Mouse (Mus musculus): Measurements from ENCODE around the gene Klhdc3. TPM values are rescaled to one million over a fixed set of nuclear protein-coding genes. Genes with fewer than 3 reads are reported as not detected.

Gene Klhdc3
- polyA plus RNA-seq, 1 experiment from 2014 or later, result 147 TPM

DNA sequence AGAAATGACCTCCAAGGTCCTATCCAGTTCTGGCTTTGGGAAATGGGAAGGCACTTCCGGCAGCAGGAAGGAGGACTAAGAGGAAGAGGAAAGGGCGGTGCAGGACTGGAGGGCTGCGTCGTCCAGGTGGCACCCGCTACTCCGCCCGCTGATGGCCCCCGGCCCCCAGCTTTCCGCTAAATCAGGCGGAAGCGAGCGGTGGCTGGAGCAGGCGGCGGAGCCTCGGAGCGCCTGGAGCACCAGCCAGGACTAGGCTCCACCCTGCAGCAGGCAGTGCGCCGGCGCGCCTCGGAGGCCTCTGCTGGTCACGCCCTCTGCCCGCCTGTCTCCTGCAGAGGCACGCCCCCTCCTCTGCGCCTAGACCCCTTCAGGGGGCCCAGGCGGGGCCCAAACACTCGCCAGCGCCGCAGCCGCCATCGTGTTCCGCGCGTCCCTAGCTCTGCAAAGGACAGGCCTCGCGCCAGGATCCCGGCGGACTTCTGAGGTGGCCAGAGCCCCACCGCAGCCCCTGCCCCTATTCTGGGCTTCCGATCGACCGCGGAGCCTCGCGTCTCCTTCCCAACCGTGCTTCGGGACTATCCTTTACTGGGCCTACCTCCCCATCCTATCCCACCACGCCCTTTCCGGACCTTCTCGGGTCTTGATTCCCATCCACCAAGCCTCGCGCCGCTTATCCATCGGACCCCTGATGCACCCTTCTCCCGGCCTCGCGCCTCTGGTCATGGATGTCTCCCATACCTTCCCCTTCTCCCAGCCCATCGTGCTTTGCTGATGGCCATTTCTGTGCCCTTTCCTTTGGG lies 30.3 kb downstream of the Klhdc3 start, which contains the start of gene Cul7:
Cul7 (plus strand) TSS at position 106 of the 800 bp plus-strand sequence.
- Histone ChIP-seq H3K27me3 (replicated peaks; ENCODE audit: control insufficient read depth, insufficient read depth, low read length) (no peaks in the 10 kb centered on the region), H3K4me3 (ENCODE audit: low read depth, low read length) (peak within 1 kb of the TSS; percentile 66), H3K36me3 (ENCODE audit: control insufficient read depth, insufficient read depth, low read length) (peaks cover 34% of the 10 kb centered on the region), H3K9me3 (replicated peaks; ENCODE audit: control insufficient read depth, low read length) (no peaks in the 10 kb centered on the region), H3K9ac (ENCODE audit: low read length) (peak within 1 kb of the TSS; percentile 93), H3K4me2 (ENCODE audit: low read length) (peak within 1 kb of the TSS; percentile 82), H3K4me1 (ENCODE audit: control insufficient read depth, insufficient read depth, low read length) (peaks cover 26% of the 10 kb centered on the region), H3K27ac (ENCODE audit: low read depth, low read length) (peak within 1 kb of the TSS; percentile 92)
- ATAC-seq, result peak; percentile 94
- WGBS, result under 1% methylated on average over 51 of the region's 58 CpGs
- DNase-seq (ENCODE audit: low spot score), result peak; percentile 98

DNA sequence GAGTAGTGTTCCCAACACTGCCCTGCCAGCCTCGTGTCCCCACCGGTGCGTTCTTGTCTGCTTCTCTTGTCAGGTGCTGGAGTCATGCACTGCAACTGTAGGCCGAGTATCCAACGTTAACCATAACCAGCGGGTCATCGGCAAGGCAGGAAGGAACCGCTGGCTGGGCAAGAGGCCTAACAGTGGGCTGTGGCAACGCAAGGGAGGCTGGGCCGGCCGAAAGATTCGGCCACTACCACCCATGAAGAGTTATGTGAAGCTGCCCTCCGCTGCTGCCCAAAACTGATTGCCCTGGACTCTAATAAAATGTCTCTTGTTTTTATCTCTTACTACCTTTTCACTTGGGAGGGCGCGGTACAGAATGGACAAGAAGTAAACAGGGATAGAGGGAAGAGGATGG lies 30.9 kb downstream of the Klhdc3 start:
- Histone ChIP-seq H3K4me2 (ENCODE audit: low read length) (peak overlapping the region; percentile 82), H3K4me3 (ENCODE audit: low read depth, low read length) (peak overlapping the region; percentile 66), H3K27me3 (replicated peaks; ENCODE audit: control insufficient read depth, insufficient read depth, low read length) (no peaks in the 10 kb centered on the region), H3K9ac (ENCODE audit: low read length) (peak overlapping the region; percentile 93), H3K36me3 (ENCODE audit: control insufficient read depth, insufficient read depth, low read length) (peaks cover 33% of the 10 kb centered on the region), H3K9me3 (replicated peaks; ENCODE audit: control insufficient read depth, low read length) (no peaks in the 10 kb centered on the region), H3K27ac (ENCODE audit: low read depth, low read length) (peak overlapping the region; percentile 92), H3K4me1 (ENCODE audit: control insufficient read depth, insufficient read depth, low read length) (peaks cover 30% of the 10 kb centered on the region)
- DNase-seq (ENCODE audit: low spot score) (no peak), ATAC-seq (no peak)
- 38% methylated on average over 15 of the region's 15 CpGs for WGBS

DNA sequence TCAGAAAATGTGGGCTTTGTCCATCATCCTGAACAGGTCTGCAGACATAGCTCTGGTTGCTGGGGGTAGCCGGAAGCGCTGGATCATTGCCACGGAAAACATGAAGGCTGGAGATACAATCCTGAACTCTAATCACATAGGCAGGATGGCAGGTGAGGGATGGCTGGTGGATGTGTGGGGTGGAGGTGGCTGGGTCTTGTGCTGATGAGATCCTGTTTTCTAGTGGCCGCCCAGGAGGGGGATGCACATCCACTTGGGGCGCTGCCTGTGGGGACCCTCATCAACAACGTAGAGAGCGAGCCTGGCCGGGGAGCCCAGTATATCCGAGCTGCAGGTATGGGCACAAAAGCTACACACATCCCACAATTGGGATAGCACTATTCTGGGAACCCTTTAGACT lies 32.3 kb downstream of the Klhdc3 start:
- Histone ChIP-seq H3K4me1 (ENCODE audit: control insufficient read depth, insufficient read depth, low read length) (peaks cover 33% of the 10 kb centered on the region), H3K27me3 (replicated peaks; ENCODE audit: control insufficient read depth, insufficient read depth, low read length) (no peaks in the 10 kb centered on the region), H3K9me3 (replicated peaks; ENCODE audit: control insufficient read depth, low read length) (no peaks in the 10 kb centered on the region), H3K36me3 (ENCODE audit: control insufficient read depth, insufficient read depth, low read length) (peaks cover 20% of the 10 kb centered on the region), H3K4me2 (ENCODE audit: low read length) (no peak overlapping the region), H3K27ac (ENCODE audit: low read depth, low read length) (no peak overlapping the region), H3K4me3 (ENCODE audit: low read depth, low read length) (no peak overlapping the region), H3K9ac (ENCODE audit: low read length) (no peak overlapping the region)
- 92% methylated on average over 9 of the region's 9 CpGs for WGBS
- DNase-seq (ENCODE audit: low spot score), result no peak
- no peak for ATAC-seq

GRCm38 (mm10) chr17:46647279-46647678 lies 33.4 kb downstream of the Klhdc3 start:
- 93% methylated on average over 7 of the region's 7 CpGs for WGBS
- H3K9ac ChIP-seq (ENCODE audit: low read length), result no peak overlapping the region
- H3K4me2 ChIP-seq (ENCODE audit: low read length), result no peak overlapping the region
- H3K27me3 ChIP-seq (replicated peaks; ENCODE audit: control insufficient read depth, insufficient read depth, low read length), result no peaks in the 10 kb centered on the region
- H3K4me1 ChIP-seq (ENCODE audit: control insufficient read depth, insufficient read depth, low read length), result peaks cover 31% of the 10 kb centered on the region
- DNase-seq (ENCODE audit: low spot score) (no peak), ATAC-seq (no peak)
- H3K9me3 ChIP-seq (replicated peaks; ENCODE audit: control insufficient read depth, low read length), result no peaks in the 10 kb centered on the region
- no peak overlapping the region for H3K27ac ChIP-seq (ENCODE audit: low read depth, low read length)
- H3K36me3 ChIP-seq (ENCODE audit: control insufficient read depth, insufficient read depth, low read length), result peaks cover 19% of the 10 kb centered on the region
- H3K4me3 ChIP-seq (ENCODE audit: low read depth, low read length), result no peak overlapping the region

- H3K9ac ChIP-seq (ENCODE audit: low read length), result peak overlapping the region; percentile 77
- H3K9me3 ChIP-seq (replicated peaks; ENCODE audit: control insufficient read depth, low read length), result no peaks in the 10 kb centered on the region
- H3K4me3 ChIP-seq (ENCODE audit: low read depth, low read length), result peak overlapping the region; percentile 72
- peaks cover 27% of the 10 kb centered on the region for H3K36me3 ChIP-seq (ENCODE audit: control insufficient read depth, insufficient read depth, low read length)
- DNase-seq (ENCODE audit: low spot score), result peak; percentile 86
- H3K4me2 ChIP-seq (ENCODE audit: low read length), result peak overlapping the region; percentile 86
- no peak; the same call in 1 of the 2 replicates for ATAC-seq
- whole genome bisulfite sequencing, result 0% methylated on average over 19 of the region's 19 CpGs
- no peaks in the 10 kb centered on the region for H3K27me3 ChIP-seq (replicated peaks; ENCODE audit: control insufficient read depth, insufficient read depth, low read length)
- peak overlapping the region; percentile 74 for H3K27ac ChIP-seq (ENCODE audit: low read depth, low read length)
- peaks cover 21% of the 10 kb centered on the region for H3K4me1 ChIP-seq (ENCODE audit: control insufficient read depth, insufficient read depth, low read length)
Measured at GRCm38 (mm10) chr17:46646322-46646662, 34.4 kb downstream of the Klhdc3 start.

DNA sequence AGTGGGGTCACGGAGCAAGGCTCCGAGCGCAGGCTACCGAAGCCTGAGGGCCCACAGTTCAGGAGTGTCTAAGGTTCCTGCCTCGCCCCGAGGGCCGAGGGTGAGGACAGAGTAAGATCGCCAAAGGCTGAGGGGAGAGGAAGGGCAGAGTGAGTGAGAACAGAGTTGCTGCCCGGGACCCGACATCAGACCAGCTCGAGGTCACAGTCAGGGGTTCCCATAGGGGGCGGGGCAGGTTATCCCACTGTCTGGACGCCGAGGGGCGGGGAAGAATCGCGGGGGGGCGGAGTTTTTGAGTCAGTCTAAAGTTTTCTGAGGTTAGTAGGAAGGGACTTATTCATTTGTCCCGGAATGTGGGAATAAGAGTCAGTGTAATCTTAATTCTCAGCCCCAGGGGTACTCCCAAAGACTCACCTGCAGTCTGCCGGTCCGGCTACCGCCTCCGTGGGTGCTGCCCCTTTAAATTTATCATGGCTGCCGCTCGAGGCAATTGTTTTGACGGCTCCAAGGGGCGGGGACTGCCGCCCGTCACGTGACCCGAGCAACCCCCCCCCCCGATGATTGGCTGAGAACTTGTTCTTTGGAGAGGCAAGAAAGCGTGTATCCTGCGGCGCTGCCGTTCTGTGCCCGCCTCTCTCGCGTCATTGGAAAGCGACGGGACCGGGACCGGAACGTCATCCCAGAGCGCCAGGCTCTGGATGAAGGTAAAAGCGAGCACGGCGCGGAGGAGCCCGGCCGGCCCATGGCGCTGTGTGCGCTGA lies 35.0 kb downstream of the Klhdc3 start, which contains the start of the genes Klc4 and Mrpl2:
Klc4 (minus strand) TSS at position 462 of the 761 bp plus-strand sequence.
Mrpl2 (plus strand) TSS at position 669 of the 761 bp plus-strand sequence.
- peak; percentile 73 for ATAC-seq
- peak; percentile 98 for DNase-seq (ENCODE audit: low spot score)
- peaks cover 15% of the 10 kb centered on the region for H3K4me1 ChIP-seq (ENCODE audit: control insufficient read depth, insufficient read depth, low read length)
- H3K4me3 ChIP-seq (ENCODE audit: low read depth, low read length), result peak within 1 kb of the TSS; percentile 72
- peaks cover 32% of the 10 kb centered on the region for H3K36me3 ChIP-seq (ENCODE audit: control insufficient read depth, insufficient read depth, low read length)
- WGBS, result under 1% methylated on average over 53 of the region's 53 CpGs
- H3K27me3 ChIP-seq (replicated peaks; ENCODE audit: control insufficient read depth, insufficient read depth, low read length), result no peaks in the 10 kb centered on the region
- peak within 1 kb of the TSS; percentile 86 for H3K4me2 ChIP-seq (ENCODE audit: low read length)
- peak within 1 kb of the TSS; percentile 74 for H3K27ac ChIP-seq (ENCODE audit: low read depth, low read length)
- H3K9ac ChIP-seq (ENCODE audit: low read length), result peak within 1 kb of the TSS; percentile 77
- no peaks in the 10 kb centered on the region for H3K9me3 ChIP-seq (replicated peaks; ENCODE audit: control insufficient read depth, low read length)

- WGBS, result 5% methylated on average over 11 of the region's 11 CpGs
- ATAC-seq, result no peak
Measured at GRCm38 (mm10) chr17:46644916-46645475, 35.7 kb downstream of the Klhdc3 start.

DNA sequence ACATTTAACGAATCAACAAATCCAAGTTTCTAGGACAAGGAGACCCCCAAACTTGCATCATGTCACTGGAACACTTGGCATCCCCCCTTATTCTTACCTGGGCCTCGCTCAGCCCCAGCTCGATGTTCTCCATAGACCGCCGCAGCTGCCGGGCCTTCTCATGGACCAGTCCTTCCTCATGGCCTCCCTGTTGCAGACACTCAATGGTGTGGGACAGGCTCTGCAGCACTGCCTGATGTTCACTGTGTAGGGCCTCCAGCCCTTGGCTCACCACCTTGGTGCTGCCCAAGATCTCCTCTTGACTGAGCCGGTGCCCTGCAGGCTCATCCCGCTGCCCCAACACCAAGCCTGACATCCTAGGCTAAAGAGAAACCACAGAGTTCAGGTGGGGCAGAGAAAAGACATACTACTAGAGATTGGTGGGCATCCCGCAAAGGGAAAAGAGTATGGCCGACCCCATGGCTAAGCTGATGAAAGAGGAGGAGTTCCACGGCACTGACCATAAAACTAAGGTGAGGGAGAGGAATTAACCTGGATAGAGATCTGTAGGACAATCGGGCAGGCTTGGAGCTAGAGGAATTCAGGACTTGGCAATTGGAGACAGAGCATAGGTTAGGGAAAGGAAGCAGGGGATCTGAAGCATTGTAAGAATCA lies 36.4 kb downstream of the Klhdc3 start:
- ATAC-seq, result no peak
- no peak overlapping the region for H3K27ac ChIP-seq (ENCODE audit: low read depth, low read length)

More at GRCm38 (mm10) chr17:46644916-46645475, 35.7 kb downstream of the Klhdc3 start:
- Histone ChIP-seq H3K4me1 (ENCODE audit: control insufficient read depth, insufficient read depth, low read length) (peaks cover 15% of the 10 kb centered on the region), H3K27me3 (replicated peaks; ENCODE audit: control insufficient read depth, insufficient read depth, low read length) (no peaks in the 10 kb centered on the region), H3K27ac (ENCODE audit: low read depth, low read length) (no peak overlapping the region), H3K9ac (ENCODE audit: low read length) (peak overlapping the region; percentile 68), H3K4me2 (ENCODE audit: low read length) (peak overlapping the region; percentile 79), H3K9me3 (replicated peaks; ENCODE audit: control insufficient read depth, low read length) (no peaks in the 10 kb centered on the region), H3K4me3 (ENCODE audit: low read depth, low read length) (peak overlapping the region; percentile 72), H3K36me3 (ENCODE audit: control insufficient read depth, insufficient read depth, low read length) (peaks cover 39% of the 10 kb centered on the region)
- DNase-seq (ENCODE audit: low spot score), result no peak

More for the DNA sequence above, 36.4 kb downstream of the Klhdc3 start:
- no peak for DNase-seq (ENCODE audit: low spot score)
- H3K36me3 ChIP-seq (ENCODE audit: control insufficient read depth, insufficient read depth, low read length), result peaks cover 45% of the 10 kb centered on the region
- H3K27me3 ChIP-seq (replicated peaks; ENCODE audit: control insufficient read depth, insufficient read depth, low read length), result no peaks in the 10 kb centered on the region
- H3K9me3 ChIP-seq (replicated peaks; ENCODE audit: control insufficient read depth, low read length), result no peaks in the 10 kb centered on the region
- 0 out of 2 replicates have a peak overlapping the region, but pooled peaks have one; percentile 72 for H3K4me3 ChIP-seq (ENCODE audit: low read depth, low read length)
- H3K9ac ChIP-seq (ENCODE audit: low read length), result peak overlapping the region; percentile 68; the same call in 1 of the 2 replicates
- H3K4me1 ChIP-seq (ENCODE audit: control insufficient read depth, insufficient read depth, low read length), result peaks cover 12% of the 10 kb centered on the region
- peak overlapping the region; percentile 79 for H3K4me2 ChIP-seq (ENCODE audit: low read length)
- 91% methylated on average over 12 of the region's 12 CpGs for WGBS
